Mouse (Mus musculus) kidney, adult 2 months (tissue): Measurements from ENCODE around the gene Slc48a1.

Experiments
- CTCF ChIP-seq: fragments of 200-500 bp; conservative IDR thresholded peaks from 2 replicates; pipeline ENCODE4 v1.5.1; 2011; ENCODE audit warnings: low read depth, mild to moderate bottlenecking, control low read depth, low read length, moderate library complexity, mixed read lengths; ENCODE audit not compliant: insufficient read depth, insufficient read length
- POLR2A ChIP-seq: fragments of 200-500 bp; IDR thresholded peaks from one replicate; pipeline ENCODE4 v1.6.1; 2011; ENCODE audit warnings: low read depth, low read length, control low read depth

GRCm38 (mm10) chr15:97766194-97766593 is 12.1 kb upstream of the Slc48a1 start:
- TF ChIP-seq POLR2A (no peak), CTCF (no peak)
